Comparison of ENCODE assay signal across 19 mouse cellular contexts in genomic region chr15:93502703-93503102, GRCm38 (mm10).
DNase-seq lines count a peak whose midpoint lies in the region; ATAC-seq and TF ChIP-seq lines count a peak whose summit lies in the region.
"Had no signal": no experiment of that assay in that cellular context is flagged by ENCODE, and none has a peak within 500 bp of the region (broad histone marks: within the 10 kb centered on the region; RNA-seq: fewer than 3 reads in every experiment).

No protein-coding gene starts in this region.

- intact Hi-C loops in heart, postnatal 14 days (cut with DNase I) = no loop called here

- 77% methylated on average over 9 of the region's 9 CpGs for WGBS in liver, embryonic 14.5 days (ENCODE audit: insufficient replicate concordance)
- 84% methylated on average over 9 of the region's 9 CpGs for WGBS in liver, embryonic 12.5 days (ENCODE audit: insufficient replicate concordance)
- WGBS in liver, postnatal 0 days (ENCODE audit: insufficient replicate concordance) = 90% methylated on average over 9 of the region's 9 CpGs

- DNase-seq in heart, adult 11 months = peak; percentile 56
- no peak for DNase-seq in heart, postnatal 14 days
- DNase-seq in liver, embryonic 14.5 days (ENCODE audit: low read depth in 3 of 3, low spot score in 3 of 3) = no peak
- peak; percentile 75 for DNase-seq in ES-CJ7 (ENCODE audit: low read depth, low spot score)
- DNase-seq in liver, postnatal 0 days = no peak
- DNase-seq in ovary, adult 18-20 months (ENCODE audit: low spot score) = no peak
- DNase-seq in urinary bladder, adult 18-20 months (ENCODE audit: low spot score in 2 of 2) = no peak
- DNase-seq: adrenal gland, postnatal 36 days; cerebellum, adult 8-10 months; heart, adult 18-20 months; thymus, adult 2 months had no signal

- H3K9ac ChIP-seq in liver, embryonic 14.5 days (replicated peaks) = no peak overlapping the region
- H3K9ac ChIP-seq in liver, embryonic 12.5 days = no peak overlapping the region
- H3K9ac ChIP-seq in liver, postnatal 0 days (replicated peaks) = no peak overlapping the region
- H3K9ac ChIP-seq: embryonic facial prominence, embryonic 12.5 days; heart, embryonic 15.5 days; kidney, embryonic 15.5 days; limb, embryonic 13.5 days; lung, embryonic 15.5 days; midbrain, embryonic 15.5 days had no signal

- H3K9me3 ChIP-seq in liver, embryonic 14.5 days (ENCODE audit: control insufficient read depth, low read length) = no peaks in the 10 kb centered on the region
- H3K9me3 ChIP-seq in liver, embryonic 12.5 days (replicated peaks) = no peaks in the 10 kb centered on the region
- H3K9me3 ChIP-seq in liver, postnatal 0 days (ENCODE audit: low read length) = no peaks in the 10 kb centered on the region
- H3K9me3 ChIP-seq: embryonic facial prominence, embryonic 12.5 days; heart, embryonic 15.5 days; kidney, embryonic 15.5 days; limb, embryonic 13.5 days; lung, embryonic 15.5 days; midbrain, embryonic 15.5 days had no signal

- peaks cover 8% of the 10 kb centered on the region for H3K36me3 ChIP-seq in liver, embryonic 14.5 days (replicated peaks; ENCODE audit: control insufficient read depth, insufficient read depth, low read depth)
- H3K36me3 ChIP-seq in liver, embryonic 12.5 days = peaks cover 93% of the 10 kb centered on the region
- peaks cover 29% of the 10 kb centered on the region for H3K36me3 ChIP-seq in liver, postnatal 0 days (replicated peaks; ENCODE audit: insufficient read depth, low read length)

- no peak overlapping the region for H3K4me2 ChIP-seq in liver, embryonic 14.5 days (ENCODE audit: low read depth)
- no peak overlapping the region for H3K4me2 ChIP-seq in liver, embryonic 12.5 days
- H3K4me2 ChIP-seq in liver, postnatal 0 days (ENCODE audit: low read depth, low read length) = no peak overlapping the region
- H3K4me2 ChIP-seq: embryonic facial prominence, embryonic 12.5 days; heart, embryonic 15.5 days; kidney, embryonic 15.5 days; limb, embryonic 13.5 days; lung, embryonic 15.5 days; midbrain, embryonic 15.5 days had no signal

- ATAC-seq in liver, embryonic 14.5 days (ENCODE audit: insufficient read depth) = no peak
- no peak for ATAC-seq in liver, embryonic 12.5 days
- no peak for ATAC-seq in liver, postnatal 0 days
- ATAC-seq: inflammation-experienced regulatory T-cells, adult 6 months; midbrain, embryonic 15.5 days had no signal

- H3K4me3 ChIP-seq in liver, embryonic 14.5 days (ENCODE audit: insufficient read depth in 1 of 2, low read depth in 2 of 2, low read length in 2 of 2) = no peak overlapping the region
- no peak overlapping the region for H3K4me3 ChIP-seq in liver, embryonic 12.5 days
- H3K4me3 ChIP-seq in liver, postnatal 0 days (ENCODE audit: low read depth, low read length) = no peak overlapping the region
- H3K4me3 ChIP-seq: embryonic facial prominence, embryonic 12.5 days; heart, embryonic 15.5 days; kidney, embryonic 15.5 days; limb, embryonic 13.5 days; lung, embryonic 15.5 days; midbrain, embryonic 15.5 days had no signal

- peak; percentile 30 for TF ChIP-seq CTCF in liver, embryonic 14.5 days (IDR thresholded peaks at IDR 0.05; ENCODE audit: low read depth)
- TF ChIP-seq CTCF in liver, postnatal 0 days (IDR thresholded peaks at IDR 0.05; ENCODE audit: low read depth) = peak; percentile 31

- no peaks in the 10 kb centered on the region for H3K27me3 ChIP-seq in liver, embryonic 14.5 days (ENCODE audit: control insufficient read depth, insufficient read depth, low read length)
- H3K27me3 ChIP-seq in liver, embryonic 12.5 days (replicated peaks) = no peaks in the 10 kb centered on the region
- H3K27me3 ChIP-seq in liver, postnatal 0 days (ENCODE audit: insufficient read depth, low read length) = no peaks in the 10 kb centered on the region
- H3K27me3 ChIP-seq: embryonic facial prominence, embryonic 12.5 days; heart, embryonic 15.5 days; kidney, embryonic 15.5 days; limb, embryonic 13.5 days; lung, embryonic 15.5 days; midbrain, embryonic 15.5 days had no signal

- no peaks in the 10 kb centered on the region for H3K4me1 ChIP-seq in liver, embryonic 14.5 days (replicated peaks; ENCODE audit: control insufficient read depth in 2 of 2, insufficient read depth in 2 of 2, low read length in 1 of 2)
- no peaks in the 10 kb centered on the region for H3K4me1 ChIP-seq in liver, embryonic 12.5 days
- no peaks in the 10 kb centered on the region for H3K4me1 ChIP-seq in liver, postnatal 0 days (ENCODE audit: insufficient read depth)
- H3K4me1 ChIP-seq: embryonic facial prominence, embryonic 12.5 days; heart, embryonic 15.5 days; kidney, embryonic 15.5 days; limb, embryonic 13.5 days; lung, embryonic 15.5 days; midbrain, embryonic 15.5 days had no signal

- no peak for TF ChIP-seq EP300 in liver, embryonic 14.5 days (IDR thresholded peaks at IDR 0.05; ENCODE audit: low read depth)
- no peak for TF ChIP-seq EP300 in liver, postnatal 0 days (IDR thresholded peaks at IDR 0.05; ENCODE audit: low read depth)

- no peak overlapping the region for H3K27ac ChIP-seq in liver, embryonic 14.5 days
- no peak overlapping the region for H3K27ac ChIP-seq in liver, embryonic 12.5 days
- no peak overlapping the region for H3K27ac ChIP-seq in liver, postnatal 0 days (ENCODE audit: low read depth)
- H3K27ac ChIP-seq: embryonic facial prominence, embryonic 12.5 days; heart, embryonic 15.5 days; kidney, embryonic 15.5 days; limb, embryonic 13.5 days; lung, embryonic 15.5 days; midbrain, embryonic 15.5 days had no signal

Comparison
In these comparisons a context has a peak if more than half of its experiments do, and no peak if none do; other contexts are left out.
1. DNase-seq: peak in heart, adult 11 months (single experiment) and ES-CJ7 (single experiment); none in heart, postnatal 14 days (0 of 2), liver, embryonic 14.5 days (0 of 3), liver, postnatal 0 days (single experiment), ovary, adult 18-20 months (single experiment) and urinary bladder, adult 18-20 months (0 of 2).